Mouse (Mus musculus): ENCODE data around the gene Hsd17b6. TPM values are rescaled to one million over a fixed set of nuclear protein-coding genes. Genes with fewer than 3 reads are reported as not detected.

Hsd17b6 gene
- polyA plus RNA-seq, 1 experiment, result not detected

- no peak for TF ChIP-seq POLR2A (IDR thresholded peaks at IDR 0.05; ENCODE audit: insufficient read depth, low read depth, low read length)
- no peak for TF ChIP-seq CTCF (IDR thresholded peaks at IDR 0.05; ENCODE audit: insufficient read depth, low read depth, low read length)
- Histone ChIP-seq H3K4me1 (ENCODE audit: control insufficient read depth, insufficient read depth, low read length) (peaks cover 33% of the 10 kb centered on the region), H3K4me3 (ENCODE audit: insufficient read depth, low read depth, low read length) (no peak overlapping the region), H3K27ac (ENCODE audit: insufficient read depth, low read depth, low read length) (no peak overlapping the region)
- 63% methylated on average over 4 of the region's 4 CpGs for WGBS
Measured at GRCm38 (mm10) chr10:128041636-128042035, 34.2 kb upstream of the Hsd17b6 start.

- H3K4me1 ChIP-seq (ENCODE audit: control insufficient read depth, insufficient read depth, low read length), result peaks cover 33% of the 10 kb centered on the region
- TF ChIP-seq CTCF (IDR thresholded peaks at IDR 0.05; ENCODE audit: insufficient read depth, low read depth, low read length) (no peak), POLR2A (IDR thresholded peaks at IDR 0.05; ENCODE audit: insufficient read depth, low read depth, low read length) (no peak)
- WGBS, result 88% methylated on average over 5 of the region's 5 CpGs
- H3K27ac ChIP-seq (ENCODE audit: insufficient read depth, low read depth, low read length), result no peak overlapping the region
- H3K4me3 ChIP-seq (ENCODE audit: insufficient read depth, low read depth, low read length), result no peak overlapping the region
Measured at GRCm38 (mm10) chr10:128040293-128040692, 32.9 kb upstream of the Hsd17b6 start.

- H3K27ac ChIP-seq (ENCODE audit: insufficient read depth, low read depth, low read length), result no peak overlapping the region
- TF ChIP-seq POLR2A (IDR thresholded peaks at IDR 0.05; ENCODE audit: insufficient read depth, low read depth, low read length) (no peak), CTCF (IDR thresholded peaks at IDR 0.05; ENCODE audit: insufficient read depth, low read depth, low read length) (no peak)
- WGBS, result 49% methylated on average over 3 of the region's 3 CpGs
- peaks cover 32% of the 10 kb centered on the region for H3K4me1 ChIP-seq (ENCODE audit: control insufficient read depth, insufficient read depth, low read length)
- no peak overlapping the region for H3K4me3 ChIP-seq (ENCODE audit: insufficient read depth, low read depth, low read length)
Measured at GRCm38 (mm10) chr10:128039858-128040257, 32.4 kb upstream of the Hsd17b6 start.

- no peak for TF ChIP-seq POLR2A (IDR thresholded peaks at IDR 0.05; ENCODE audit: insufficient read depth, low read depth, low read length)
- no peak for TF ChIP-seq CTCF (IDR thresholded peaks at IDR 0.05; ENCODE audit: insufficient read depth, low read depth, low read length)
- WGBS, result 60% methylated on average over 5 of the region's 5 CpGs
- Histone ChIP-seq H3K27ac (ENCODE audit: insufficient read depth, low read depth, low read length) (no peak overlapping the region), H3K4me1 (ENCODE audit: control insufficient read depth, insufficient read depth, low read length) (peaks cover 25% of the 10 kb centered on the region), H3K4me3 (ENCODE audit: insufficient read depth, low read depth, low read length) (no peak overlapping the region)
Measured at GRCm38 (mm10) chr10:128039167-128039566, 31.8 kb upstream of the Hsd17b6 start.

- Histone ChIP-seq H3K27ac (ENCODE audit: insufficient read depth, low read depth, low read length) (no peak overlapping the region), H3K4me3 (ENCODE audit: insufficient read depth, low read depth, low read length) (no peak overlapping the region), H3K4me1 (ENCODE audit: control insufficient read depth, insufficient read depth, low read length) (peaks cover 14% of the 10 kb centered on the region)
- WGBS, result 32% methylated on average over 3 of the region's 3 CpGs
- TF ChIP-seq POLR2A (IDR thresholded peaks at IDR 0.05; ENCODE audit: insufficient read depth, low read depth, low read length) (no peak), CTCF (IDR thresholded peaks at IDR 0.05; ENCODE audit: insufficient read depth, low read depth, low read length) (no peak)
Measured at GRCm38 (mm10) chr10:128037921-128038320, 30.5 kb upstream of the Hsd17b6 start.

- Histone ChIP-seq H3K27ac (ENCODE audit: insufficient read depth, low read depth, low read length) (no peak overlapping the region), H3K4me3 (ENCODE audit: insufficient read depth, low read depth, low read length) (peak overlapping the region; percentile 93), H3K4me1 (ENCODE audit: control insufficient read depth, insufficient read depth, low read length) (peaks cover 7% of the 10 kb centered on the region)
- WGBS, result 2% methylated on average over 10 of the region's 10 CpGs
- TF ChIP-seq CTCF (IDR thresholded peaks at IDR 0.05; ENCODE audit: insufficient read depth, low read depth, low read length) (no peak), POLR2A (IDR thresholded peaks at IDR 0.05; ENCODE audit: insufficient read depth, low read depth, low read length) (no peak)
Measured at GRCm38 (mm10) chr10:128036746-128037425, 29.5 kb upstream of the Hsd17b6 start.

GRCm38 (mm10) chr10:128030860-128031259, 23.4 kb upstream of the Hsd17b6 start:
- H3K4me3 ChIP-seq (ENCODE audit: insufficient read depth, low read depth, low read length), result no peak overlapping the region
- 87% methylated on average over 2 of the region's 2 CpGs for WGBS
- no peak overlapping the region for H3K27ac ChIP-seq (ENCODE audit: insufficient read depth, low read depth, low read length)
- no peaks in the 10 kb centered on the region for H3K4me1 ChIP-seq (ENCODE audit: control insufficient read depth, insufficient read depth, low read length)
- no peak for TF ChIP-seq CTCF (IDR thresholded peaks at IDR 0.05; ENCODE audit: insufficient read depth, low read depth, low read length)
- TF ChIP-seq POLR2A (IDR thresholded peaks at IDR 0.05; ENCODE audit: insufficient read depth, low read depth, low read length), result no peak

- Histone ChIP-seq H3K27ac (ENCODE audit: insufficient read depth, low read depth, low read length) (no peak overlapping the region), H3K4me1 (ENCODE audit: control insufficient read depth, insufficient read depth, low read length) (no peaks in the 10 kb centered on the region), H3K4me3 (ENCODE audit: insufficient read depth, low read depth, low read length) (no peak overlapping the region)
- TF ChIP-seq CTCF (IDR thresholded peaks at IDR 0.05; ENCODE audit: insufficient read depth, low read depth, low read length) (no peak), POLR2A (IDR thresholded peaks at IDR 0.05; ENCODE audit: insufficient read depth, low read depth, low read length) (no peak)
- WGBS, result 91% methylated on average over 7 of the region's 7 CpGs
Measured at GRCm38 (mm10) chr10:128029931-128030330, 22.5 kb upstream of the Hsd17b6 start.

- TF ChIP-seq CTCF (IDR thresholded peaks at IDR 0.05; ENCODE audit: insufficient read depth, low read depth, low read length) (no peak), POLR2A (IDR thresholded peaks at IDR 0.05; ENCODE audit: insufficient read depth, low read depth, low read length) (no peak)
- Histone ChIP-seq H3K4me1 (ENCODE audit: control insufficient read depth, insufficient read depth, low read length) (no peaks in the 10 kb centered on the region), H3K4me3 (ENCODE audit: insufficient read depth, low read depth, low read length) (no peak overlapping the region), H3K27ac (ENCODE audit: insufficient read depth, low read depth, low read length) (no peak overlapping the region)
- WGBS, result 95% methylated on average over 10 of the region's 10 CpGs
Measured at GRCm38 (mm10) chr10:128023496-128023895, 16.1 kb upstream of the Hsd17b6 start.

Measured in olfactory bulb, adult 2 months (tissue).